Mouse (Mus musculus) midbrain, postnatal 0 days (tissue): ENCODE measurements around the gene Aqp9. TPM values are rescaled to one million over a fixed set of nuclear protein-coding genes. Genes with fewer than 3 reads are reported as not detected.

Experiments used
- ATAC-seq: fragments of 200-750 bp; cut with Nextera tagmentation; 2 replicates; pipeline ENCODE4 v1.8.0; 2017; ENCODE audit warnings: moderate number of reproducible peaks, mild to moderate bottlenecking, moderate TSS enrichment, moderate library complexity; ENCODE audit not compliant: low FRiP score
- DNase-seq: peaks from one replicate; pipeline ENCODE4 v3.0.0-alpha.2; 2015; ENCODE audit warnings: low spot score
- H3K27ac ChIP-seq: fragments of 300-500 bp; sonication (generic); 2 replicates; pipeline ENCODE4 v1.5.1; 2014; ENCODE audit warnings: low read depth, mild to moderate bottlenecking, low read length, mixed read lengths
- H3K27me3 ChIP-seq: fragments of 300-500 bp; sonication (generic); 2 replicates; pipeline ENCODE4 v1.6.1; 2014; ENCODE audit warnings: low read length, control low read depth, mixed read lengths; ENCODE audit not compliant: insufficient read depth
- H3K36me3 ChIP-seq: fragments of 300-500 bp; sonication (generic); 2 replicates; pipeline ENCODE4 v1.6.1; 2014; ENCODE audit warnings: low read length, control low read depth, mixed read lengths; ENCODE audit not compliant: insufficient read depth
- H3K4me1 ChIP-seq: fragments of 300-500 bp; sonication (generic); 2 replicates; pipeline ENCODE4 v1.6.1; 2014; ENCODE audit warnings: mild to moderate bottlenecking, control low read depth, antibody characterized with exemption, low read length, mixed read lengths; ENCODE audit not compliant: insufficient read depth
- H3K4me2 ChIP-seq: fragments of 300-500 bp; sonication (generic); 2 replicates; pipeline ENCODE4 v1.6.1; 2014; ENCODE audit warnings: low read depth, mild to moderate bottlenecking, low read length, mixed read lengths; ENCODE audit not compliant: poor library complexity, severe bottlenecking
- H3K4me3 ChIP-seq: fragments of 300-500 bp; sonication (generic); 2 replicates; pipeline ENCODE4 v1.5.1; 2014; ENCODE audit warnings: low read depth, mild to moderate bottlenecking, low read length, moderate library complexity
- H3K9ac ChIP-seq: fragments of 300-500 bp; sonication (generic); replicated peaks from 2 replicates; pipeline ENCODE4 v1.6.1; 2014; ENCODE audit warnings: mild to moderate bottlenecking, low read length, moderate library complexity, mixed read lengths; ENCODE audit not compliant: poor library complexity, severe bottlenecking
- H3K9me3 ChIP-seq: fragments of 300-500 bp; sonication (generic); 2 replicates; pipeline ENCODE4 v1.6.1; 2016; ENCODE audit warnings: low read length, control low read depth
- CTCF ChIP-seq: IDR thresholded peaks from 2 replicates; pipeline ENCODE4 v1.5.1; 2016; ENCODE audit warnings: antibody characterized with exemption, mild to moderate bottlenecking
- WGBS: fragments of 180-500 bp; shearing (Covaris S2); extraction: QIAGEN DNeasy Blood & Tissue Kit; methylation state at CpG from one replicate; pipeline ENCODE4 v1.1.7; 2014; 5-methylcytosine and 5-hydroxymethylcytosine counted together
- polyA plus RNA-seq: library from polyadenylated mRNA; unstranded; fragments of >200 nt; fragmentation: Nextera tagmentation; extraction: Ambion mirVana; gene quantifications from 2 replicates; pipeline ENCODE4 v1.2.1, GENCODE M21; 2015
- total RNA-seq: library from RNA; depleted of rRNA; stranded (reverse); fragments of >200 nt; gene quantifications from 2 replicates; pipeline ENCODE4 v1.2.3, GENCODE M21; 2014

Aqp9 gene
- total and polyA plus RNA-seq, 2 experiments from 2014 or later = 2.3 to 6.4 TPM

GRCm38 (mm10) chr9:71092038-71092437, 76.4 kb downstream of the Aqp9 start:
- H3K4me2 ChIP-seq = no peak overlapping the region
- peak; percentile 88 for DNase-seq
- no peaks in the 10 kb centered on the region for H3K9me3 ChIP-seq
- peak; percentile 84 for TF ChIP-seq CTCF
- H3K9ac ChIP-seq = no peak overlapping the region
- WGBS = 76% methylated on average over 5 of the region's 5 CpGs
- no peak overlapping the region for H3K27ac ChIP-seq
- H3K4me3 ChIP-seq = no peak overlapping the region
- no peaks in the 10 kb centered on the region for H3K36me3 ChIP-seq
- H3K4me1 ChIP-seq = no peaks in the 10 kb centered on the region
- ATAC-seq = peak; percentile 47; the same call in 1 of the 2 replicates
- H3K27me3 ChIP-seq = no peaks in the 10 kb centered on the region

- ATAC-seq (no peak), DNase-seq (peak; percentile 37)
- Histone ChIP-seq H3K4me2 (no peak overlapping the region), H3K36me3 (no peaks in the 10 kb centered on the region), H3K27me3 (no peaks in the 10 kb centered on the region), H3K9ac (no peak overlapping the region), H3K4me1 (no peaks in the 10 kb centered on the region), H3K27ac (no peak overlapping the region), H3K9me3 (no peaks in the 10 kb centered on the region), H3K4me3 (no peak overlapping the region)
- 54% methylated on average over 7 of the region's 7 CpGs for WGBS
- TF ChIP-seq CTCF = peak; percentile 47
Measured at GRCm38 (mm10) chr9:71079201-71079600, 89.3 kb downstream of the Aqp9 start.

GRCm38 (mm10) chr9:71077251-71077825, 91.1 kb downstream of the Aqp9 start:
- no peaks in the 10 kb centered on the region for H3K4me1 ChIP-seq
- no peak for DNase-seq
- no peak overlapping the region for H3K27ac ChIP-seq
- no peak overlapping the region for H3K9ac ChIP-seq
- 89% methylated on average over 5 of the region's 5 CpGs for WGBS
- no peak for ATAC-seq
- no peaks in the 10 kb centered on the region for H3K36me3 ChIP-seq
- no peak overlapping the region for H3K4me3 ChIP-seq
- H3K4me2 ChIP-seq = no peak overlapping the region
- no peaks in the 10 kb centered on the region for H3K27me3 ChIP-seq
- no peak for TF ChIP-seq CTCF
- H3K9me3 ChIP-seq = no peaks in the 10 kb centered on the region

GRCm38 (mm10) chr9:71076201-71076648, 92.3 kb downstream of the Aqp9 start:
- Histone ChIP-seq H3K27ac (no peak overlapping the region), H3K9me3 (no peaks in the 10 kb centered on the region), H3K4me3 (no peak overlapping the region), H3K9ac (no peak overlapping the region), H3K4me2 (no peak overlapping the region), H3K36me3 (no peaks in the 10 kb centered on the region), H3K27me3 (no peaks in the 10 kb centered on the region), H3K4me1 (no peaks in the 10 kb centered on the region)
- DNase-seq (no peak), ATAC-seq (no peak)
- WGBS = 80% methylated on average over 12 of the region's 12 CpGs
- TF ChIP-seq CTCF = no peak

- H3K9me3 ChIP-seq = no peaks in the 10 kb centered on the region
- TF ChIP-seq CTCF = peak; percentile 87
- ATAC-seq (no peak), DNase-seq (peak; percentile 60)
- H3K4me1 ChIP-seq = no peaks in the 10 kb centered on the region
- H3K9ac ChIP-seq = no peak overlapping the region
- H3K27ac ChIP-seq = no peak overlapping the region
- H3K27me3 ChIP-seq = no peaks in the 10 kb centered on the region
- WGBS = 62% methylated on average over 4 of the region's 4 CpGs
- no peak overlapping the region for H3K4me2 ChIP-seq
- no peak overlapping the region for H3K4me3 ChIP-seq
- no peaks in the 10 kb centered on the region for H3K36me3 ChIP-seq
Measured at GRCm38 (mm10) chr9:71073831-71074230, 94.7 kb downstream of the Aqp9 start.

GRCm38 (mm10) chr9:71073076-71073475, 95.4 kb downstream of the Aqp9 start:
- DNase-seq (no peak), ATAC-seq (no peak)
- H3K9ac ChIP-seq = no peak overlapping the region
- H3K36me3 ChIP-seq = no peaks in the 10 kb centered on the region
- TF ChIP-seq CTCF = no peak
- no peak overlapping the region for H3K4me2 ChIP-seq
- 49% methylated on average over 4 of the region's 4 CpGs for WGBS
- no peaks in the 10 kb centered on the region for H3K4me1 ChIP-seq
- H3K9me3 ChIP-seq = no peaks in the 10 kb centered on the region
- H3K27ac ChIP-seq = no peak overlapping the region
- no peaks in the 10 kb centered on the region for H3K27me3 ChIP-seq
- H3K4me3 ChIP-seq = no peak overlapping the region
